Mouse (Mus musculus): Measurements from ENCODE around the gene Gmppa. TPM values are rescaled to one million over a fixed set of nuclear protein-coding genes. Genes with fewer than 3 reads are reported as not detected.
A peak's percentile ranks its signal among the peaks of the same experiment; 100 is the strongest.

The Gmppa gene
- polyA plus RNA-seq, 1 experiment from 2014 or later = 64.5 TPM

DNA sequence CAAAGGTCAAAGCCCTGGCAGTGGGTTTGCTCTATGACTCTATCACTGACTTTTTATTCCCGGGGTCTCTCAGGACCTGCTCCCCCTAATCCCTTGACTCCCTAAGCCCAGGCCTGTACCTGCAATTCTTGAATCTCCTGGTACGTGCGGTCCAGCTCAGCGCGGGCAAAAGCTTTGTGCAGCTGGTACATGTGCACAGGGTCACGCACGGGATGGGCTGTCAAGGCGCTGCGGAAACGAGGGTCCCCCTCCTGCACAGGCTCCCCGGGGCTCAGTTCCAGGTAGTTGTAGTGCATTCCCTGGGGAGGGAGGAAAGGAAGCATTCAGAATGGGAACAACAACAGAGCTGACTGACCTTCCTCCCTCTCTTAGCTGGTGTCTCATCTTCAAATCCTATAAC lies 40.7 kb downstream of the Gmppa start:
- H3K36me3 ChIP-seq (ENCODE audit: control insufficient read depth, insufficient read depth, low read length) = peaks cover 36% of the 10 kb centered on the region
- H3K9me3 ChIP-seq (ENCODE audit: control insufficient read depth, low read length) = no peaks in the 10 kb centered on the region
- ATAC-seq (ENCODE audit: low read depth) = no peak
- no peaks in the 10 kb centered on the region for H3K27me3 ChIP-seq (ENCODE audit: control insufficient read depth, insufficient read depth, low read length)
- H3K4me1 ChIP-seq (ENCODE audit: control insufficient read depth, insufficient read depth, low read length) = peaks cover 25% of the 10 kb centered on the region
- no peak overlapping the region for H3K27ac ChIP-seq (ENCODE audit: low read depth, low read length)
- WGBS = 95% methylated on average over 11 of the region's 11 CpGs
- H3K4me3 ChIP-seq (ENCODE audit: low read depth, low read length) = no peak overlapping the region
- no peak overlapping the region for H3K9ac ChIP-seq (replicated peaks; ENCODE audit: low read depth, low read length)
- no peak overlapping the region for H3K4me2 ChIP-seq (ENCODE audit: low read depth, low read length)

DNA sequence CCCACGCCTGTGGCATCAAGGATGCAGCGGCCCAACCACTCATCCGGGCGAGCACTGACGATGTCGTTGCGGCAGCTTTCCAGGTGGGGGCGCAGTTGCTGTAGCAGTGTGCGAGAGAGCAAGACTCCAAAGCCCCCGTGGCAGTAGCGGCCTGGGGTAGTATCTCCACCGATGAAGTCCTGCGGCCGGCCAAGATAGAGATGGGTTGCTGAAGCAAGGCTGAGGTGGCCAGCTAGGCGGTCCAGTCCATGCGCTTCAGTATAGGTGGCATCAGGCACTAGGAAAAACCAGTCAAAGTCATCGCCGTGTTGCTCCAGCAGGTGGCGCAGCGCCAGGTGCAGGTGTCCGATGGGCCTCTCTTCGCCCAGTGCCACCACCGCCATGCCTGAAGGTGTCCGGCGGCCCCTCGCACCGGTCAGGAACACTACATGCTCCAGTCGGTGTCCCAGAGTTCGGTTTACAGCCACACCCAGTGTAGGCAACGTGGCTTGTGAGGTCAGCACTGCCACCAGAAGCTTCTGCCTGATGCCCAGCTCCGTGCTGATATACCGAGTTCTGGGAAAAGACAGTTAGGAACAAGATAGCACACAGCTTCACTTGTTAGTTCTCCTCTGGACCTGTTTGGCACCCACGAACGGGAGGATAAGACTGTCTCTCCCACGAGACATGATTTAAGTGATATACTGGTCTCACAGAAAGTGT lies 41.7 kb downstream of the Gmppa start:
- WGBS = 11% methylated on average over 35 of the region's 35 CpGs
- Histone ChIP-seq H3K27me3 (ENCODE audit: control insufficient read depth, insufficient read depth, low read length) (no peaks in the 10 kb centered on the region), H3K4me1 (ENCODE audit: control insufficient read depth, insufficient read depth, low read length) (peaks cover 25% of the 10 kb centered on the region), H3K27ac (ENCODE audit: low read depth, low read length) (no peak overlapping the region), H3K4me3 (ENCODE audit: low read depth, low read length) (peak overlapping the region; percentile 20), H3K36me3 (ENCODE audit: control insufficient read depth, insufficient read depth, low read length) (peaks cover 35% of the 10 kb centered on the region), H3K4me2 (ENCODE audit: low read depth, low read length) (peak overlapping the region; percentile 73), H3K9me3 (ENCODE audit: control insufficient read depth, low read length) (no peaks in the 10 kb centered on the region), H3K9ac (replicated peaks; ENCODE audit: low read depth, low read length) (no peak overlapping the region)
- peak; percentile 1; the same call in 1 of the 2 replicates for ATAC-seq (ENCODE audit: low read depth)

GRCm38 (mm10) chr1:75477966-75478290 lies 42.2 kb downstream of the Gmppa start:
- Histone ChIP-seq H3K9ac (replicated peaks; ENCODE audit: low read depth, low read length) (no peak overlapping the region), H3K27ac (ENCODE audit: low read depth, low read length) (no peak overlapping the region), H3K4me2 (ENCODE audit: low read depth, low read length) (peak overlapping the region; percentile 73), H3K4me1 (ENCODE audit: control insufficient read depth, insufficient read depth, low read length) (peaks cover 25% of the 10 kb centered on the region), H3K36me3 (ENCODE audit: control insufficient read depth, insufficient read depth, low read length) (peaks cover 34% of the 10 kb centered on the region), H3K4me3 (ENCODE audit: low read depth, low read length) (peak overlapping the region; percentile 93), H3K27me3 (ENCODE audit: control insufficient read depth, insufficient read depth, low read length) (no peaks in the 10 kb centered on the region), H3K9me3 (ENCODE audit: control insufficient read depth, low read length) (no peaks in the 10 kb centered on the region)
- no peak for ATAC-seq (ENCODE audit: low read depth)
- 47% methylated on average over 3 of the region's 3 CpGs for whole genome bisulfite sequencing

GRCm38 (mm10) chr1:75478497-75478896 lies 42.8 kb downstream of the Gmppa start:
- no peaks in the 10 kb centered on the region for H3K9me3 ChIP-seq (ENCODE audit: control insufficient read depth, low read length)
- peak overlapping the region; percentile 93 for H3K4me3 ChIP-seq (ENCODE audit: low read depth, low read length)
- peaks cover 29% of the 10 kb centered on the region for H3K36me3 ChIP-seq (ENCODE audit: control insufficient read depth, insufficient read depth, low read length)
- WGBS = 0% methylated on average over 24 of the region's 25 CpGs
- ATAC-seq (ENCODE audit: low read depth) = no peak
- H3K4me1 ChIP-seq (ENCODE audit: control insufficient read depth, insufficient read depth, low read length) = peaks cover 25% of the 10 kb centered on the region
- no peaks in the 10 kb centered on the region for H3K27me3 ChIP-seq (ENCODE audit: control insufficient read depth, insufficient read depth, low read length)
- peak overlapping the region; percentile 83 for H3K27ac ChIP-seq (ENCODE audit: low read depth, low read length)
- peak overlapping the region; percentile 89 for H3K9ac ChIP-seq (replicated peaks; ENCODE audit: low read depth, low read length)
- peak overlapping the region; percentile 73 for H3K4me2 ChIP-seq (ENCODE audit: low read depth, low read length)

- Histone ChIP-seq H3K9me3 (ENCODE audit: control insufficient read depth, low read length) (no peaks in the 10 kb centered on the region), H3K9ac (replicated peaks; ENCODE audit: low read depth, low read length) (peak within 1 kb of the TSS; percentile 89), H3K4me2 (ENCODE audit: low read depth, low read length) (peak within 1 kb of the TSS; percentile 73), H3K27ac (ENCODE audit: low read depth, low read length) (peak within 1 kb of the TSS; percentile 83), H3K4me3 (ENCODE audit: low read depth, low read length) (peak within 1 kb of the TSS; percentile 93), H3K4me1 (ENCODE audit: control insufficient read depth, insufficient read depth, low read length) (peaks cover 25% of the 10 kb centered on the region), H3K27me3 (ENCODE audit: control insufficient read depth, insufficient read depth, low read length) (no peaks in the 10 kb centered on the region), H3K36me3 (ENCODE audit: control insufficient read depth, insufficient read depth, low read length) (peaks cover 26% of the 10 kb centered on the region)
- 0% methylated on average over 59 of the region's 76 CpGs for WGBS
- ATAC-seq (ENCODE audit: low read depth) = peak; percentile 88
Measured at GRCm38 (mm10) chr1:75478916-75479634, 43.3 kb downstream of the Gmppa start, which contains the start of the genes Chpf and Tmem198. TSS of gene Chpf (minus strand) at chr1:75479307. TSS of gene Tmem198 (plus strand) at chr1:75479532.

GRCm38 (mm10) chr1:75479635-75479989 lies 43.9 kb downstream of the Gmppa start:
- Histone ChIP-seq H3K36me3 (ENCODE audit: control insufficient read depth, insufficient read depth, low read length) (peaks cover 25% of the 10 kb centered on the region), H3K27me3 (ENCODE audit: control insufficient read depth, insufficient read depth, low read length) (peaks cover 3% of the 10 kb centered on the region; the same call in 1 of the 2 replicates), H3K9ac (replicated peaks; ENCODE audit: low read depth, low read length) (peak overlapping the region; percentile 89), H3K4me3 (ENCODE audit: low read depth, low read length) (peak overlapping the region; percentile 93), H3K4me2 (ENCODE audit: low read depth, low read length) (peak overlapping the region; percentile 73), H3K4me1 (ENCODE audit: control insufficient read depth, insufficient read depth, low read length) (peaks cover 25% of the 10 kb centered on the region), H3K27ac (ENCODE audit: low read depth, low read length) (peak overlapping the region; percentile 83), H3K9me3 (ENCODE audit: control insufficient read depth, low read length) (no peaks in the 10 kb centered on the region)
- ATAC-seq (ENCODE audit: low read depth) = no peak; the same call in 1 of the 2 replicates
- 2% methylated on average over 24 of the region's 24 CpGs for WGBS

- Histone ChIP-seq H3K36me3 (ENCODE audit: control insufficient read depth, insufficient read depth, low read length) (peaks cover 25% of the 10 kb centered on the region), H3K27me3 (ENCODE audit: control insufficient read depth, insufficient read depth, low read length) (peaks cover 8% of the 10 kb centered on the region; the same call in 1 of the 2 replicates), H3K9ac (replicated peaks; ENCODE audit: low read depth, low read length) (peak overlapping the region; percentile 89), H3K4me2 (ENCODE audit: low read depth, low read length) (peak overlapping the region; percentile 73), H3K4me3 (ENCODE audit: low read depth, low read length) (peak overlapping the region; percentile 93), H3K4me1 (ENCODE audit: control insufficient read depth, insufficient read depth, low read length) (peaks cover 25% of the 10 kb centered on the region), H3K27ac (ENCODE audit: low read depth, low read length) (peak overlapping the region; percentile 83; the same call in 1 of the 2 replicates), H3K9me3 (ENCODE audit: control insufficient read depth, low read length) (no peaks in the 10 kb centered on the region)
- WGBS = 17% methylated on average over 13 of the region's 13 CpGs
- no peak for ATAC-seq (ENCODE audit: low read depth)
Measured at GRCm38 (mm10) chr1:75480036-75480435, 44.3 kb downstream of the Gmppa start.

DNA sequence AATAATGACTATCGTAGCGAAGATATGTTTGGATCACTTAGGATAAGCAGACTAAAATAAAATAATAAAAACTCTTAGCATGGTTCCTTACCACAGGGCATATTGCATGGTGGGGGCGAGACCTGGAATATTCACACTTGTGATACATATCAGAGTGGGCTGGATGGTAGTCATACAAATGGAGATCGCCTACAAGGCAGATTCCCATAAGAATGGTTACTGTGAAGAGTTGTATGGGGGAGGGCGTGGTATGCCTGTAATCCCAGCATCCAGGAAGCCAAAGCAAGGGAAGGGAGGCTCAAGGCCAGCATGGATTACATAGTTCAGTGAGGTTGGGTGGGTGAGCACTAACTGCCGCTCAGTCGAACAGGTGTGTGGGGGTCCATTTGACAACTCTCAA lies 45.0 kb downstream of the Gmppa start:
- Histone ChIP-seq H3K4me3 (ENCODE audit: low read depth, low read length) (peak overlapping the region; percentile 93), H3K4me1 (ENCODE audit: control insufficient read depth, insufficient read depth, low read length) (peaks cover 25% of the 10 kb centered on the region), H3K27ac (ENCODE audit: low read depth, low read length) (no peak overlapping the region), H3K9me3 (ENCODE audit: control insufficient read depth, low read length) (no peaks in the 10 kb centered on the region), H3K36me3 (ENCODE audit: control insufficient read depth, insufficient read depth, low read length) (peaks cover 24% of the 10 kb centered on the region), H3K4me2 (ENCODE audit: low read depth, low read length) (peak overlapping the region; percentile 73), H3K27me3 (ENCODE audit: control insufficient read depth, insufficient read depth, low read length) (peaks cover 15% of the 10 kb centered on the region), H3K9ac (replicated peaks; ENCODE audit: low read depth, low read length) (peak overlapping the region; percentile 89; the same call in 1 of the 2 replicates)
- no peak for ATAC-seq (ENCODE audit: low read depth)
- 84% methylated on average over 7 of the region's 7 CpGs for WGBS

DNA sequence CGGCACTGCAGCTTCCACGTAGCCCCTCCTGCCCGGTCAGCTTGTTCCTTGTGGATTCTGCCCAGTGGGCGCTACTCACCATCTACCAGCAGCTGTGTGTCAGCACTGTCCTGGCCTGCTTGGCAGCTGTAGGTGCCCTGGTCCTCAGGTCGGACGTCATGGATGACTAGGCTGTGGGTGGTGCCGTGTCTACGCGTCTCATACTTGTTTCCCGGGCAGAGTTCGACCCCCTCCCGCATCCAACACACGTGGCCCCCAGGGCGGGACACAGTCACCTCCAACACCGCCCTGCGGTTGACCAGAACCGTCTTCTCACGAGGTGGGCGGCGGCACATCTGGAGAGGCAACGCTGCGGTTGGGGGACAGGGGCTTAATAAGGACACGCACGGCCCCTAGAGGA lies 50.8 kb downstream of the Gmppa start:
- Histone ChIP-seq H3K4me2 (ENCODE audit: low read depth, low read length) (no peak overlapping the region), H3K4me1 (ENCODE audit: control insufficient read depth, insufficient read depth, low read length) (peaks cover 4% of the 10 kb centered on the region; the same call in 1 of the 2 replicates), H3K4me3 (ENCODE audit: low read depth, low read length) (no peak overlapping the region), H3K27ac (ENCODE audit: low read depth, low read length) (no peak overlapping the region), H3K9me3 (ENCODE audit: control insufficient read depth, low read length) (no peaks in the 10 kb centered on the region), H3K27me3 (ENCODE audit: control insufficient read depth, insufficient read depth, low read length) (peaks cover 29% of the 10 kb centered on the region), H3K36me3 (ENCODE audit: control insufficient read depth, insufficient read depth, low read length) (peaks cover 21% of the 10 kb centered on the region), H3K9ac (replicated peaks; ENCODE audit: low read depth, low read length) (no peak overlapping the region)
- ATAC-seq (ENCODE audit: low read depth) = no peak
- WGBS = 6% methylated on average over 24 of the region's 24 CpGs
